Mouse (Mus musculus): ENCODE measurements around the gene Aplp1.

- no peak for TF ChIP-seq CTCF (IDR thresholded peaks at IDR 0.05; ENCODE audit: insufficient read depth, low read length)
- no peak for TF ChIP-seq POLR2A (IDR thresholded peaks at IDR 0.05; ENCODE audit: borderline replicate concordance, extremely low read depth, low read depth, low read length)
Measured at GRCm38 (mm10) chr7:30457629-30458330, 12.4 kb upstream of the Aplp1 start, which contains the start of the genes Kirrel2 and Nphs1.

Data from lung, adult 2 months (tissue).